Mouse (Mus musculus) CD4-positive helper T cell, adult 2 months (primary cell): ENCODE data around the gene Poln.
A peak's percentile ranks its signal among the peaks of the same experiment; 100 is the strongest.

Experiments
- DNase-seq: peaks from one replicate; pipeline ENCODE4 v3.0.0-alpha.2; 2012; ENCODE audit warnings: low read depth, missing footprints, low spot score

The Poln gene

GRCm38 (mm10) chr5:34186961-34187391, 17.7 kb upstream of the Poln start:
- peak; percentile 61 for DNase-seq

GRCm38 (mm10) chr5:34186391-34186790, 17.1 kb upstream of the Poln start:
- DNase-seq, result no peak

GRCm38 (mm10) chr5:34185791-34186190, 16.5 kb upstream of the Poln start:
- DNase-seq, result no peak

GRCm38 (mm10) chr5:34185051-34185580, 15.9 kb upstream of the Poln start:
- DNase-seq, result no peak

- no peak for DNase-seq
Measured at GRCm38 (mm10) chr5:34183976-34184375, 14.7 kb upstream of the Poln start.

GRCm38 (mm10) chr5:34183156-34183880, 14.1 kb upstream of the Poln start:
- DNase-seq, result no peak

GRCm38 (mm10) chr5:34182486-34182885, 13.2 kb upstream of the Poln start:
- DNase-seq, result no peak

GRCm38 (mm10) chr5:34177821-34178220, 8.6 kb upstream of the Poln start:
- no peak for DNase-seq

GRCm38 (mm10) chr5:34177091-34177490, 7.8 kb upstream of the Poln start:
- DNase-seq, result no peak

GRCm38 (mm10) chr5:34176691-34177090, 7.4 kb upstream of the Poln start:
- DNase-seq, result no peak

- DNase-seq, result no peak
Measured at GRCm38 (mm10) chr5:34175403-34175694, 6.1 kb upstream of the Poln start.

GRCm38 (mm10) chr5:34174550-34175402, 5.5 kb upstream of the Poln start:
- peak; percentile 0 for DNase-seq

- DNase-seq, result no peak
Measured at GRCm38 (mm10) chr5:34174021-34174420, 4.8 kb upstream of the Poln start.

- DNase-seq, result peak; percentile 6
Measured at GRCm38 (mm10) chr5:34170726-34171125, 1.5 kb upstream of the Poln start.

- no peak for DNase-seq
Measured at GRCm38 (mm10) chr5:34169954-34170353, 706 bp upstream of the Poln start.

GRCm38 (mm10) chr5:34167857-34168256, 1.4 kb downstream of the Poln start:
- DNase-seq, result no peak

- DNase-seq, result no peak
Measured at GRCm38 (mm10) chr5:34165793-34166192, 3.5 kb downstream of the Poln start.

- DNase-seq, result no peak
Measured at GRCm38 (mm10) chr5:34148476-34148875, 20.8 kb downstream of the Poln start.

GRCm38 (mm10) chr5:34147554-34147953, 21.7 kb downstream of the Poln start:
- DNase-seq, result no peak

GRCm38 (mm10) chr5:34139751-34140150, 29.5 kb downstream of the Poln start:
- DNase-seq, result peak; percentile 37

- DNase-seq, result no peak
Measured at GRCm38 (mm10) chr5:34132731-34133130, 36.5 kb downstream of the Poln start.

- no peak for DNase-seq
Measured at GRCm38 (mm10) chr5:34124131-34124530, 45.1 kb downstream of the Poln start.
